9 mouse cellular contexts compared by ENCODE assay signal in the genomic region with DNA sequence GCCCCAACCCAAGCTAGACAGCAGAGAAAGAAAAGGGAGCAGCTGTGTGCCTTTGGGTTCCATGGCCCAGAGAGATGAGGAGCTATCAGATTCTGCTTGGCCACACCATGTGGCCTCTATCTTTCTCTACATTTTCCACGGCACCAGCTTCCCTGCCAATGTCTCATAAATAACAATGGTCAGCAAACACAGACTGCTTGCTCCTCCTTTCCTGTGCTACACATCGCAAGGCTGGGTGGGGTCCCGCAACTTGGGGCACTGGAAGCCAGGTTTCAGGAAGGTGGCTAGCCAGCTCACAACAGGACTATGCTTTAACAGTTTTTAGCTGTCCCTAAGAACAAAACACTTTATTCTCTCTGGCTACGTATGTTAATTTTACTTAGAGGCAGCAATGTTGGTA. TPM values are rescaled to one million over a fixed set of nuclear protein-coding genes. Genes with fewer than 3 reads are reported as not detected.
DNase-seq lines count a peak whose midpoint lies in the region; ATAC-seq and TF ChIP-seq lines count a peak whose summit lies in the region.
"Had no signal": no experiment of that assay in that cellular context is flagged by ENCODE, and none has a peak within 500 bp of the region (broad histone marks: within the 10 kb centered on the region; RNA-seq: fewer than 3 reads in every experiment).

No protein-coding gene starts in this region.

- no peak overlapping the region for H3K4me2 ChIP-seq in forebrain, embryonic 12.5 days
- no peak overlapping the region for H3K4me2 ChIP-seq in forebrain, embryonic 16.5 days (ENCODE audit: low read length)
- H3K4me2 ChIP-seq in midbrain, embryonic 13.5 days (replicated peaks): no peak overlapping the region
- H3K4me2 ChIP-seq in liver, postnatal 0 days (ENCODE audit: low read depth, low read length): no peak overlapping the region

- WGBS in forebrain, embryonic 12.5 days: 78% methylated on average over 4 of the region's 4 CpGs
- WGBS in forebrain, embryonic 16.5 days: 74% methylated on average over 4 of the region's 4 CpGs
- WGBS in midbrain, embryonic 13.5 days: 63% methylated on average over 4 of the region's 4 CpGs
- WGBS in midbrain, embryonic 10.5 days: 73% methylated on average over 4 of the region's 4 CpGs
- 63% methylated on average over 4 of the region's 4 CpGs for WGBS in liver, postnatal 0 days (ENCODE audit: insufficient replicate concordance)

- H3K27ac ChIP-seq in forebrain, embryonic 12.5 days: peak overlapping the region; percentile 44
- H3K27ac ChIP-seq in forebrain, embryonic 16.5 days (ENCODE audit: low read length): no peak overlapping the region
- H3K27ac ChIP-seq in midbrain, embryonic 13.5 days: peak overlapping the region; percentile 4
- no peak overlapping the region; the same call in 1 of the 2 replicates for H3K27ac ChIP-seq in midbrain, embryonic 10.5 days (replicated peaks)
- H3K27ac ChIP-seq in liver, postnatal 0 days (ENCODE audit: low read depth): peak overlapping the region; percentile 12; the same call in 1 of the 2 replicates

- intact Hi-C loops in left cerebral cortex, postnatal 36 days (cut with DNase I): no loop called here

- peaks cover 29% of the 10 kb centered on the region for H3K4me1 ChIP-seq in forebrain, embryonic 12.5 days
- H3K4me1 ChIP-seq in forebrain, embryonic 16.5 days (replicated peaks; ENCODE audit: control insufficient read depth, insufficient read depth, low read length): peaks cover 2% of the 10 kb centered on the region; the same call in 1 of the 2 replicates
- peaks cover 33% of the 10 kb centered on the region for H3K4me1 ChIP-seq in midbrain, embryonic 13.5 days (replicated peaks)
- H3K4me1 ChIP-seq in midbrain, embryonic 10.5 days: peaks cover 34% of the 10 kb centered on the region
- peaks cover 69% of the 10 kb centered on the region for H3K4me1 ChIP-seq in liver, postnatal 0 days (ENCODE audit: insufficient read depth)

- TF ChIP-seq CTCF in liver, postnatal 0 days (IDR thresholded peaks at IDR 0.05; ENCODE audit: low read depth): no peak

- no peak for DNase-seq in midbrain, embryonic 10.5 days (ENCODE audit: low spot score)
- DNase-seq in liver, postnatal 0 days: no peak
- DNase-seq in embryo, embryonic 11 days: no peak
- DNase-seq in left cerebral cortex, postnatal 36 days (ENCODE audit: low spot score in 2 of 2): no peak
- no peak for DNase-seq in cerebellum, postnatal 36 days
- DNase-seq: thymus, postnatal 25 days had no signal

- TF ChIP-seq EP300 in liver, postnatal 0 days (IDR thresholded peaks at IDR 0.05; ENCODE audit: low read depth): no peak

- no peaks in the 10 kb centered on the region for H3K9me3 ChIP-seq in forebrain, embryonic 12.5 days
- H3K9me3 ChIP-seq in forebrain, embryonic 16.5 days (ENCODE audit: control insufficient read depth, low read length): no peaks in the 10 kb centered on the region
- H3K9me3 ChIP-seq in midbrain, embryonic 13.5 days: no peaks in the 10 kb centered on the region
- H3K9me3 ChIP-seq in midbrain, embryonic 10.5 days (replicated peaks): no peaks in the 10 kb centered on the region
- no peaks in the 10 kb centered on the region for H3K9me3 ChIP-seq in liver, postnatal 0 days (ENCODE audit: low read length)

- no peak for ATAC-seq in forebrain, embryonic 12.5 days (ENCODE audit: low FRiP score)
- ATAC-seq in forebrain, embryonic 16.5 days: no peak
- no peak for ATAC-seq in midbrain, embryonic 13.5 days
- ATAC-seq in liver, postnatal 0 days: no peak

- no peak overlapping the region for H3K4me3 ChIP-seq in forebrain, embryonic 12.5 days (replicated peaks)
- no peak overlapping the region for H3K4me3 ChIP-seq in forebrain, embryonic 16.5 days (replicated peaks; ENCODE audit: low read length)
- no peak overlapping the region for H3K4me3 ChIP-seq in midbrain, embryonic 13.5 days (replicated peaks)
- H3K4me3 ChIP-seq in midbrain, embryonic 10.5 days: no peak overlapping the region
- no peak overlapping the region for H3K4me3 ChIP-seq in liver, postnatal 0 days (ENCODE audit: low read depth, low read length)

- H3K36me3 ChIP-seq in forebrain, embryonic 12.5 days (replicated peaks): no peaks in the 10 kb centered on the region
- no peaks in the 10 kb centered on the region for H3K36me3 ChIP-seq in forebrain, embryonic 16.5 days (ENCODE audit: control insufficient read depth, insufficient read depth)
- peaks cover 8% of the 10 kb centered on the region; the same call in 1 of the 2 replicates for H3K36me3 ChIP-seq in midbrain, embryonic 13.5 days
- peaks cover 70% of the 10 kb centered on the region for H3K36me3 ChIP-seq in midbrain, embryonic 10.5 days
- peaks cover 12% of the 10 kb centered on the region; the same call in 1 of the 2 replicates for H3K36me3 ChIP-seq in liver, postnatal 0 days (replicated peaks; ENCODE audit: insufficient read depth, low read length)

- no peaks in the 10 kb centered on the region for H3K27me3 ChIP-seq in forebrain, embryonic 12.5 days
- no peaks in the 10 kb centered on the region for H3K27me3 ChIP-seq in forebrain, embryonic 16.5 days (replicated peaks; ENCODE audit: control insufficient read depth, insufficient read depth, low read length)
- H3K27me3 ChIP-seq in midbrain, embryonic 13.5 days: no peaks in the 10 kb centered on the region
- H3K27me3 ChIP-seq in midbrain, embryonic 10.5 days (ENCODE audit: low read depth, poor library complexity, severe bottlenecking): no peaks in the 10 kb centered on the region
- no peaks in the 10 kb centered on the region for H3K27me3 ChIP-seq in liver, postnatal 0 days (ENCODE audit: insufficient read depth, low read length)

- H3K9ac ChIP-seq in forebrain, embryonic 12.5 days: no peak overlapping the region
- H3K9ac ChIP-seq in forebrain, embryonic 16.5 days (replicated peaks; ENCODE audit: low read depth, low read length): no peak overlapping the region
- no peak overlapping the region for H3K9ac ChIP-seq in midbrain, embryonic 13.5 days (replicated peaks)
- no peak overlapping the region for H3K9ac ChIP-seq in liver, postnatal 0 days (replicated peaks)

RNA-seq across cellular contexts. Expression of a gene that starts 25.4 kb away (rescaled TPM):
- 159 and 171 TPM in 2 replicates for polyA plus RNA-seq in forebrain, embryonic 12.5 days (2016; fragmentation: Nextera tagmentation; extraction: Ambion mirVana)
- 150 and 155 TPM in 2 replicates for polyA plus RNA-seq in forebrain, embryonic 16.5 days (2015; fragmentation: Nextera tagmentation; extraction: Ambion mirVana)
- polyA plus RNA-seq in midbrain, embryonic 13.5 days (2015; fragmentation: Nextera tagmentation; extraction: Ambion mirVana): 120 and 132 TPM in 2 replicates
- polyA plus RNA-seq in midbrain, embryonic 10.5 days (2016; fragmentation: Nextera tagmentation; extraction: Ambion mirVana): 236 and 239 TPM in 2 replicates
- polyA plus RNA-seq in liver, postnatal 0 days (2015; fragmentation: Nextera tagmentation; extraction: Ambion mirVana): 76.3 and 81.2 TPM in 2 replicates
- total RNA-seq in left cerebral cortex, postnatal 36 days (2021): 100 to 1,000 TPM; 180 to 203 TPM

RNA-seq across cellular contexts. Expression of a gene that starts 44.9 kb away (rescaled TPM):
- 314 and 342 TPM in 2 replicates for polyA plus RNA-seq in forebrain, embryonic 12.5 days (2016; fragmentation: Nextera tagmentation; extraction: Ambion mirVana)
- 296 and 297 TPM in 2 replicates for polyA plus RNA-seq in forebrain, embryonic 16.5 days (2015; fragmentation: Nextera tagmentation; extraction: Ambion mirVana)
- 318 and 323 TPM in 2 replicates for polyA plus RNA-seq in midbrain, embryonic 13.5 days (2015; fragmentation: Nextera tagmentation; extraction: Ambion mirVana)
- 402 and 429 TPM in 2 replicates for polyA plus RNA-seq in midbrain, embryonic 10.5 days (2016; fragmentation: Nextera tagmentation; extraction: Ambion mirVana)
- 162 and 166 TPM in 2 replicates for polyA plus RNA-seq in liver, postnatal 0 days (2015; fragmentation: Nextera tagmentation; extraction: Ambion mirVana)
- total RNA-seq in left cerebral cortex, postnatal 36 days (2021): 100 to 1,000 TPM; 169 to 194 TPM

RNA-seq across cellular contexts. Expression of a gene that starts 45.1 kb away (rescaled TPM):
- polyA plus RNA-seq in forebrain, embryonic 12.5 days (2016; fragmentation: Nextera tagmentation; extraction: Ambion mirVana): 5.0 and 5.7 TPM in 2 replicates
- 6.7 and 10.0 TPM in 2 replicates for polyA plus RNA-seq in forebrain, embryonic 16.5 days (2015; fragmentation: Nextera tagmentation; extraction: Ambion mirVana)
- polyA plus RNA-seq in midbrain, embryonic 13.5 days (2015; fragmentation: Nextera tagmentation; extraction: Ambion mirVana): 4.5 and 5.0 TPM in 2 replicates
- 7.9 and 11.4 TPM in 2 replicates for polyA plus RNA-seq in midbrain, embryonic 10.5 days (2016; fragmentation: Nextera tagmentation; extraction: Ambion mirVana)
- polyA plus RNA-seq in liver, postnatal 0 days (2015; fragmentation: Nextera tagmentation; extraction: Ambion mirVana): 11.9 and 16.5 TPM in 2 replicates
- total RNA-seq in left cerebral cortex, postnatal 36 days (2021): 1 to 10 TPM; 1.6 to 1.9 TPM

RNA-seq across cellular contexts. Expression of a gene that starts 55.6 kb away (rescaled TPM):
- 0.24 and 0.57 TPM in 2 replicates for polyA plus RNA-seq in forebrain, embryonic 12.5 days (2016; fragmentation: Nextera tagmentation; extraction: Ambion mirVana)
- 0.27 and 0.81 TPM in 2 replicates for polyA plus RNA-seq in forebrain, embryonic 16.5 days (2015; fragmentation: Nextera tagmentation; extraction: Ambion mirVana)
- 0.62 and 0.70 TPM in 2 replicates for polyA plus RNA-seq in midbrain, embryonic 13.5 days (2015; fragmentation: Nextera tagmentation; extraction: Ambion mirVana)
- 0.15 and 0.31 TPM in 2 replicates for polyA plus RNA-seq in midbrain, embryonic 10.5 days (2016; fragmentation: Nextera tagmentation; extraction: Ambion mirVana)
- polyA plus RNA-seq in liver, postnatal 0 days (2015; fragmentation: Nextera tagmentation; extraction: Ambion mirVana): 0.09 and 0.23 TPM in 2 replicates
- 1 to 10 TPM in 1 of 2 experiments, under 1 TPM in 1; 0.72 to 1.4 TPM for total RNA-seq in left cerebral cortex, postnatal 36 days (2021)

Comparison
In these comparisons a context has a peak if more than half of its experiments do, and no peak if none do; other contexts are left out.
1. H3K27ac ChIP-seq: peak in forebrain, embryonic 12.5 days (single experiment), midbrain, embryonic 13.5 days (single experiment) and liver, postnatal 0 days (single experiment); none in forebrain, embryonic 16.5 days (single experiment) and midbrain, embryonic 10.5 days (single experiment).